Mouse (Mus musculus): Measurements from ENCODE around the gene Inpp5d.

Inpp5d gene

GRCm38 (mm10) chr1:87709661-87710270, 89.7 kb downstream of the Inpp5d start:
- no peak for DNase-seq

- no peak for DNase-seq
Measured at GRCm38 (mm10) chr1:87711938-87712613, 92.0 kb downstream of the Inpp5d start.

GRCm38 (mm10) chr1:87712614-87712971, 92.5 kb downstream of the Inpp5d start:
- DNase-seq, result no peak

- peak; percentile 7 to 28 for DNase-seq
Measured at GRCm38 (mm10) chr1:87721382-87721781, 101.3 kb downstream of the Inpp5d start.

GRCm38 (mm10) chr1:87722081-87722480, 102.0 kb downstream of the Inpp5d start:
- DNase-seq, result no peak

- DNase-seq, result no peak
Measured at GRCm38 (mm10) chr1:87723351-87723750, 103.2 kb downstream of the Inpp5d start.

GRCm38 (mm10) chr1:87729070-87729469, 109.0 kb downstream of the Inpp5d start:
- no peak for DNase-seq

GRCm38 (mm10) chr1:87729850-87730249, 109.7 kb downstream of the Inpp5d start:
- DNase-seq, result no peak

- no peak for DNase-seq
Measured at GRCm38 (mm10) chr1:87730271-87730670, 110.2 kb downstream of the Inpp5d start.

GRCm38 (mm10) chr1:87733212-87733611, 113.1 kb downstream of the Inpp5d start:
- peak; percentile 12 to 18 for DNase-seq

GRCm38 (mm10) chr1:87734153-87734552, 114.0 kb downstream of the Inpp5d start:
- no peak for DNase-seq

GRCm38 (mm10) chr1:87740584-87741290, 120.6 kb downstream of the Inpp5d start:
- peak in 1 of 2 experiments; percentile 15 for DNase-seq

GRCm38 (mm10) chr1:87749360-87749973, 129.4 kb downstream of the Inpp5d start:
- no peak for DNase-seq

- peak; percentile 96 for DNase-seq
Measured at GRCm38 (mm10) chr1:87755641-87756470, 135.7 kb downstream of the Inpp5d start, which contains the start of gene Atg16l1. TSS of gene Atg16l1 (plus strand) at chr1:87755870.

- DNase-seq, result no peak
Measured at GRCm38 (mm10) chr1:87763821-87764220, 143.7 kb downstream of the Inpp5d start.

- no peak for DNase-seq
Measured at GRCm38 (mm10) chr1:87765741-87766140, 145.6 kb downstream of the Inpp5d start.

- DNase-seq, result peak in 1 of 2 experiments; percentile 23
Measured at GRCm38 (mm10) chr1:87766233-87766632, 146.1 kb downstream of the Inpp5d start.

- DNase-seq, result no peak
Measured at GRCm38 (mm10) chr1:87769263-87769662, 149.2 kb downstream of the Inpp5d start.

Measured in cerebellum, adult 18-20 months (tissue).